Mouse (Mus musculus): ENCODE results near the gene Atxn1.

GRCm38 (mm10) chr13:45918956-45919711 is 45.7 kb downstream of the Atxn1 start:
- TF ChIP-seq NRF1 (IDR thresholded peaks at IDR 0.05; ENCODE audit: low read depth, low read length) (no peak), CTCF (conservative IDR thresholded peaks at IDR 0.05 in 1 of 2, IDR thresholded peaks at IDR 0.05 in 1 of 2; ENCODE audit: low read depth in 2 of 2, low read length in 2 of 2) (no peak), TCF12 (IDR thresholded peaks at IDR 0.05; ENCODE audit: low read depth, low read length) (no peak), ZKSCAN1 (IDR thresholded peaks at IDR 0.05; ENCODE audit: borderline replicate concordance, low read depth, low read length) (no peak), USF1 (IDR thresholded peaks at IDR 0.05; ENCODE audit: low read depth, low read length) (no peak), ZC3H11A (IDR thresholded peaks at IDR 0.05; ENCODE audit: low read depth, low read length) (no peak), POLR2A (IDR thresholded peaks at IDR 0.05; ENCODE audit: low read depth, low read length) (no peak), ZMIZ1 (IDR thresholded peaks at IDR 0.05; ENCODE audit: low read depth, low read length) (no peak), IRF4 (IDR thresholded peaks at IDR 0.05; ENCODE audit: low read depth, low read length) (no peak), SMC3 (IDR thresholded peaks at IDR 0.05; ENCODE audit: low read depth, low read length) (no peak), USF2 (conservative IDR thresholded peaks at IDR 0.05; ENCODE audit: low read depth, low read length) (no peak), JUN (IDR thresholded peaks at IDR 0.05; ENCODE audit: insufficient read depth, low read depth, low read length) (no peak), HCFC1 (IDR thresholded peaks at IDR 0.05; ENCODE audit: low read depth, low read length) (no peak), MXI1 (IDR thresholded peaks at IDR 0.05; ENCODE audit: low read depth, low read length) (no peak)
